Mouse (Mus musculus): Measurements from ENCODE around the gene Gpr33. TPM values are rescaled to one million over a fixed set of nuclear protein-coding genes. Genes with fewer than 3 reads are reported as not detected.

Gpr33 gene
- not detected in 2 replicates for total RNA-seq (2012; rRNA removed)

GRCm38 (mm10) chr12:52027963-52028362 lies at the start of gene Gpr33:
Gpr33 (minus strand) TSS chr12:52028063.
- Histone ChIP-seq H3K36me3 (ENCODE audit: control insufficient read depth, insufficient read depth, low read length, poor library complexity, severe bottlenecking) (no peaks in the 10 kb centered on the region), H3K9ac (ENCODE audit: insufficient read depth, low read depth, low read length, poor library complexity, severe bottlenecking) (no peak within 1 kb of the TSS), H3K4me1 (ENCODE audit: control insufficient read depth in 2 of 2, insufficient read depth in 2 of 2, low read length in 2 of 2, poor library complexity in 1 of 2) (no peaks in the 10 kb centered on the region), H3K27ac (ENCODE audit: insufficient read depth, low read depth, low read length, poor library complexity, severe bottlenecking) (no peak within 1 kb of the TSS), H3K9me3 (ENCODE audit: control insufficient read depth, insufficient read depth, low read depth, low read length) (no peaks in the 10 kb centered on the region), H3K4me3 (ENCODE audit: insufficient read depth in 1 of 2, low read depth in 1 of 2, low read length in 2 of 2, poor library complexity in 1 of 2, severe bottlenecking in 1 of 2) (no peak within 1 kb of the TSS)
- DNase-seq (ENCODE audit: low read depth, low spot score), result no peak
- in situ Hi-C loops (cut with MboI; ENCODE audit: low sequenced_read_pairs in 2 of 2, unreplicated experiment in 2 of 2), result loop anchor here (25.0 kb wide), 2 partner anchors 609 to 834 kb away; no protein-coding TSS in a partner anchor
- no peak for TF ChIP-seq MAFK (IDR thresholded peaks at IDR 0.05; ENCODE audit: insufficient read depth, low read depth, low read length)
- TF ChIP-seq CHD2 (IDR thresholded peaks at IDR 0.05; ENCODE audit: low read depth, low read length), result no peak
- no peak for TF ChIP-seq ZNF384 (IDR thresholded peaks at IDR 0.05; ENCODE audit: low read depth, low read length)
- no peak for TF ChIP-seq ZC3H11A (IDR thresholded peaks at IDR 0.05; ENCODE audit: borderline replicate concordance, low read depth, low read length)
- no peak for TF ChIP-seq HCFC1 (IDR thresholded peaks at IDR 0.05; ENCODE audit: borderline replicate concordance, insufficient read depth, low read length)

- TF ChIP-seq HCFC1 (IDR thresholded peaks at IDR 0.05; ENCODE audit: borderline replicate concordance, insufficient read depth, low read length), result no peak
- TF ChIP-seq ZNF384 (IDR thresholded peaks at IDR 0.05; ENCODE audit: low read depth, low read length), result no peak
- no peak for TF ChIP-seq CHD2 (IDR thresholded peaks at IDR 0.05; ENCODE audit: low read depth, low read length)
- TF ChIP-seq MAFK (IDR thresholded peaks at IDR 0.05; ENCODE audit: insufficient read depth, low read depth, low read length), result no peak
- no peak for TF ChIP-seq ZC3H11A (IDR thresholded peaks at IDR 0.05; ENCODE audit: borderline replicate concordance, low read depth, low read length)
- no peaks in the 10 kb centered on the region for H3K36me3 ChIP-seq (ENCODE audit: control insufficient read depth, insufficient read depth, low read length, poor library complexity, severe bottlenecking)
Measured at GRCm38 (mm10) chr12:52049324-52049723, 21.5 kb upstream of the Gpr33 start.

GRCm38 (mm10) chr12:52046371-52046770 lies 18.5 kb upstream of the Gpr33 start:
- H3K9me3 ChIP-seq (ENCODE audit: control insufficient read depth, insufficient read depth, low read depth, low read length), result no peaks in the 10 kb centered on the region
- no peak for DNase-seq (ENCODE audit: low read depth, low spot score)
- H3K36me3 ChIP-seq (ENCODE audit: control insufficient read depth, insufficient read depth, low read length, poor library complexity, severe bottlenecking), result no peaks in the 10 kb centered on the region
- in situ Hi-C loops (cut with MboI; ENCODE audit: low sequenced_read_pairs in 2 of 2, unreplicated experiment in 2 of 2), result loop anchor here (25.0 kb wide), 2 partner anchors 591 to 816 kb away; no protein-coding TSS in a partner anchor
- H3K9ac ChIP-seq (ENCODE audit: insufficient read depth, low read depth, low read length, poor library complexity, severe bottlenecking), result no peak overlapping the region
- no peaks in the 10 kb centered on the region for H3K4me1 ChIP-seq (ENCODE audit: control insufficient read depth in 2 of 2, insufficient read depth in 2 of 2, low read length in 2 of 2, poor library complexity in 1 of 2)
- H3K4me3 ChIP-seq (ENCODE audit: insufficient read depth in 1 of 2, low read depth in 1 of 2, low read length in 2 of 2, poor library complexity in 1 of 2, severe bottlenecking in 1 of 2), result no peak overlapping the region
- no peak overlapping the region for H3K27ac ChIP-seq (ENCODE audit: insufficient read depth, low read depth, low read length, poor library complexity, severe bottlenecking)
- TF ChIP-seq HCFC1 (IDR thresholded peaks at IDR 0.05; ENCODE audit: borderline replicate concordance, insufficient read depth, low read length), result no peak
- TF ChIP-seq ZNF384 (IDR thresholded peaks at IDR 0.05; ENCODE audit: low read depth, low read length), result no peak
- TF ChIP-seq MAFK (IDR thresholded peaks at IDR 0.05; ENCODE audit: insufficient read depth, low read depth, low read length), result no peak
- TF ChIP-seq CHD2 (IDR thresholded peaks at IDR 0.05; ENCODE audit: low read depth, low read length), result no peak
- TF ChIP-seq ZC3H11A (IDR thresholded peaks at IDR 0.05; ENCODE audit: borderline replicate concordance, low read depth, low read length), result no peak

More at GRCm38 (mm10) chr12:52049324-52049723, 21.5 kb upstream of the Gpr33 start:
- in situ Hi-C loops (cut with MboI; ENCODE audit: low sequenced_read_pairs in 2 of 2, unreplicated experiment in 2 of 2), result loop anchor here (25.0 kb wide), 2 partner anchors 588 to 813 kb away; no protein-coding TSS in a partner anchor
- Histone ChIP-seq H3K9ac (ENCODE audit: insufficient read depth, low read depth, low read length, poor library complexity, severe bottlenecking) (no peak overlapping the region), H3K9me3 (ENCODE audit: control insufficient read depth, insufficient read depth, low read depth, low read length) (no peaks in the 10 kb centered on the region), H3K4me1 (ENCODE audit: control insufficient read depth in 2 of 2, insufficient read depth in 2 of 2, low read length in 2 of 2, poor library complexity in 1 of 2) (no peaks in the 10 kb centered on the region), H3K4me3 (ENCODE audit: insufficient read depth in 1 of 2, low read depth in 1 of 2, low read length in 2 of 2, poor library complexity in 1 of 2, severe bottlenecking in 1 of 2) (no peak overlapping the region), H3K27ac (ENCODE audit: insufficient read depth, low read depth, low read length, poor library complexity, severe bottlenecking) (no peak overlapping the region)
- no peak for DNase-seq (ENCODE audit: low read depth, low spot score)

- no peaks in the 10 kb centered on the region for H3K9me3 ChIP-seq (ENCODE audit: control insufficient read depth, insufficient read depth, low read depth, low read length)
- H3K27ac ChIP-seq (ENCODE audit: insufficient read depth, low read depth, low read length, poor library complexity, severe bottlenecking), result no peak overlapping the region
- TF ChIP-seq ZNF384 (IDR thresholded peaks at IDR 0.05; ENCODE audit: low read depth, low read length) (no peak), ZC3H11A (IDR thresholded peaks at IDR 0.05; ENCODE audit: borderline replicate concordance, low read depth, low read length) (no peak), MAFK (IDR thresholded peaks at IDR 0.05; ENCODE audit: insufficient read depth, low read depth, low read length) (no peak), HCFC1 (IDR thresholded peaks at IDR 0.05; ENCODE audit: borderline replicate concordance, insufficient read depth, low read length) (no peak), CHD2 (IDR thresholded peaks at IDR 0.05; ENCODE audit: low read depth, low read length) (no peak)
- H3K36me3 ChIP-seq (ENCODE audit: control insufficient read depth, insufficient read depth, low read length, poor library complexity, severe bottlenecking), result no peaks in the 10 kb centered on the region
- H3K4me3 ChIP-seq (ENCODE audit: insufficient read depth in 1 of 2, low read depth in 1 of 2, low read length in 2 of 2, poor library complexity in 1 of 2, severe bottlenecking in 1 of 2), result no peak overlapping the region
- in situ Hi-C loops (cut with MboI; ENCODE audit: low sequenced_read_pairs in 2 of 2, unreplicated experiment in 2 of 2), result loop anchor here (25.0 kb wide), 2 partner anchors 594 to 819 kb away; no protein-coding TSS in a partner anchor
- no peak for DNase-seq (ENCODE audit: low read depth, low spot score)
- H3K4me1 ChIP-seq (ENCODE audit: control insufficient read depth in 2 of 2, insufficient read depth in 2 of 2, low read length in 2 of 2, poor library complexity in 1 of 2), result no peaks in the 10 kb centered on the region
- H3K9ac ChIP-seq (ENCODE audit: insufficient read depth, low read depth, low read length, poor library complexity, severe bottlenecking), result no peak overlapping the region
Measured at GRCm38 (mm10) chr12:52042818-52043336, 15.0 kb upstream of the Gpr33 start.

All from ES-E14 (cell line).